Mouse (Mus musculus) neural tube, embryonic 12.5 days (tissue): ENCODE data around the gene Hus1b. TPM values are rescaled to one million over a fixed set of nuclear protein-coding genes. Genes with fewer than 3 reads are reported as not detected.

Experiments used
- ATAC-seq: fragments of 200-750 bp; cut with Nextera tagmentation; 2 replicates; pipeline ENCODE4 v1.8.0; 2017; ENCODE audit warnings: low read depth, mild to moderate bottlenecking, moderate TSS enrichment, moderate library complexity; ENCODE audit not compliant: low FRiP score
- H3K27ac ChIP-seq: fragments of 300-500 bp; sonication (generic); 2 replicates; pipeline ENCODE4 v1.5.1; 2016
- H3K27me3 ChIP-seq: fragments of 300-500 bp; sonication (generic); replicated peaks from 2 replicates; pipeline ENCODE4 v1.6.1; 2016; ENCODE audit warnings: mild to moderate bottlenecking
- H3K36me3 ChIP-seq: fragments of 300-500 bp; sonication (generic); 2 replicates; pipeline ENCODE4 v1.6.1; 2016; ENCODE audit warnings: mild to moderate bottlenecking
- H3K4me1 ChIP-seq: fragments of 300-500 bp; sonication (generic); 2 replicates; pipeline ENCODE4 v1.6.1; 2016
- H3K4me2 ChIP-seq: fragments of 300-500 bp; sonication (generic); replicated peaks from 2 replicates; pipeline ENCODE4 v1.6.1; 2016; ENCODE audit warnings: mild to moderate bottlenecking
- H3K4me3 ChIP-seq: fragments of 300-500 bp; sonication (generic); 2 replicates; pipeline ENCODE4 v1.5.1; 2016
- H3K9ac ChIP-seq: fragments of 300-500 bp; sonication (generic); 2 replicates; pipeline ENCODE4 v1.6.1; 2016; ENCODE audit warnings: mild to moderate bottlenecking
- H3K9me3 ChIP-seq: fragments of 300-500 bp; sonication (generic); 2 replicates; pipeline ENCODE4 v1.6.1; 2016; ENCODE audit warnings: mild to moderate bottlenecking
- WGBS: fragments of 180-500 bp; shearing (Covaris S2); methylation state at CpG from one replicate; pipeline ENCODE4 v1.1.7; 2016; 5-methylcytosine and 5-hydroxymethylcytosine counted together
- polyA plus RNA-seq: library from polyadenylated mRNA; unstranded; fragments of >200 nt; fragmentation: Nextera tagmentation; extraction: Ambion mirVana; gene quantifications from 2 replicates; pipeline ENCODE4 v1.2.1, GENCODE M21; 2016

The Hus1b gene
- polyA plus RNA-seq, 1 experiment from 2014 or later = not detected

GRCm38 (mm10) chr13:30974247-30974630, 26.7 kb upstream of the Hus1b start:
- H3K4me2 ChIP-seq = peak overlapping the region; percentile 71
- 18% methylated on average over 5 of the region's 5 CpGs for WGBS
- H3K9me3 ChIP-seq = no peaks in the 10 kb centered on the region
- H3K9ac ChIP-seq = peak overlapping the region; percentile 83
- no peaks in the 10 kb centered on the region for H3K27me3 ChIP-seq
- H3K27ac ChIP-seq = no peak overlapping the region
- ATAC-seq = peak; percentile 67
- H3K36me3 ChIP-seq = no peaks in the 10 kb centered on the region
- 0 out of 2 replicates have a peak, but pooled peaks cover 6% of the 10 kb centered on the region for H3K4me1 ChIP-seq
- H3K4me3 ChIP-seq = peak overlapping the region; percentile 93

DNA sequence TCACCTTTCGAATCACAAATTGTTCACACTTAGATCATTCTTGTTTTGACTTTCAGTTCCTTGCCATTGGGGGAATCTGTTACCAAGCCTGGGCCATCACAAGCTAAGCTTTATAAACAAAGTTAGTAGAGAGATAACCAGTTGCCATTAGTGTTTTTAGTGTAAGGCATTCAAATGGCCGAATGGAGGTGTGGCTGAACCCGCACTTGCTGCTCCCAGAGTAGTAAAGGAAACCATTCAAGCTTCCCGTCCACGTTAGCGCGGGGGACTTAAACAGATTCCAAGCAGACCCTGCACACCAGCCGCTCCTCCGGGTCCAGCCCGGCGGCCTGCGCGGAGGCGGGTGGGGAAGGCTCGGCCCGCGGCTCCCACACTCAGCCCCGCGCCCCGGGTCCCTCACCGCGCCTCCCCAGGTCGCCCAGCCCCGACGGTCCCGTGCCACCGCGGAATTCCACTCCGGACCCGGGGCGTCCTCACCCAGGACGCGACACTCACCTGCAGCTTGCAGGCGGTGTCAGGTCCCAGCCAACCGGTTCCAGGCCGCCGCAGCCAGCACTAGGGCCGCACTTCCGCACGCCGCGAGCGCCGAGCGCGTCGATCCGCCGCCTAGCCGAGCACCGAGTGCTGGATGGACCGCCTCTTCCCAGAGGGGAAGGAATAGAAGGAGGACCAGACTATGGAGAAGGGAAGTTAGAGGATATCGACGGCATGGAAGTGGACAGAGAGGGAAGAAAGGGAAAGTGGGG, 26.1 kb upstream of the Hus1b start, which contains the start of the genes Exoc2 and Gm5447:
Gene Exoc2 (minus strand): TSS at position 593 of the 746 bp plus-strand sequence.
Gene Gm5447 (plus strand): TSS at position 704 of the 746 bp plus-strand sequence.
- WGBS = under 1% methylated on average over 54 of the region's 54 CpGs
- peak; percentile 98 for ATAC-seq
- peak within 1 kb of the TSS; percentile 93 for H3K4me3 ChIP-seq

GRCm38 (mm10) chr13:30972102-30972501, 24.5 kb upstream of the Hus1b start:
- peaks cover 8% of the 10 kb centered on the region; the same call in 1 of the 2 replicates for H3K4me1 ChIP-seq
- H3K4me3 ChIP-seq = no peak overlapping the region
- no peak overlapping the region for H3K9ac ChIP-seq
- H3K27ac ChIP-seq = no peak overlapping the region
- H3K27me3 ChIP-seq = no peaks in the 10 kb centered on the region
- H3K4me2 ChIP-seq = no peak overlapping the region
- no peak for ATAC-seq
- no peaks in the 10 kb centered on the region for H3K9me3 ChIP-seq
- no peaks in the 10 kb centered on the region for H3K36me3 ChIP-seq
- 88% methylated on average over 2 of the region's 2 CpGs for WGBS

More for the DNA sequence above, 26.1 kb upstream of the Hus1b start, which contains the start of the genes Exoc2 and Gm5447:
- H3K27ac ChIP-seq = peak within 1 kb of the TSS; percentile 53; the same call in 1 of the 2 replicates
- peak within 1 kb of the TSS; percentile 71 for H3K4me2 ChIP-seq
- H3K27me3 ChIP-seq = no peaks in the 10 kb centered on the region
- no peaks in the 10 kb centered on the region for H3K36me3 ChIP-seq
- no peaks in the 10 kb centered on the region for H3K9me3 ChIP-seq
- 0 out of 2 replicates have a peak, but pooled peaks cover 6% of the 10 kb centered on the region for H3K4me1 ChIP-seq
- peak within 1 kb of the TSS; percentile 83 for H3K9ac ChIP-seq

DNA sequence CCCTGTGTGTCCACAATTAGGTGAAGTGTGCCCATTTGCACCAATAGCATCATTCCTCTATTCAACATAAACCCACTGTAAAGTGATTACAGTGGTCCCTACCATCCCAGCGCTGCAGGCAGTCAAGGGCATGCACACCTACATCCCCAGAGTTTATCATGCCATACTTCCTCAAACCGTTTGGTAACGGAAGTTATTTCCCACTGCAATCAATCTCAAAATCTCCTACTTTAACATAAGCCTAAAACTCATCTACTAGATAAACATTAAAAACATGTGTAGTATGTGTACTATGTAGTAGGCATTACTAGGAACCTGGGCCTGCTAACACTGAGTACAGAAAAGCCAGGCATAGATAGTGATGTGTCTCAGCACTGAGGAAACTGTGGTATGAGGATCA, 23.5 kb upstream of the Hus1b start:
- Histone ChIP-seq H3K9me3 (no peaks in the 10 kb centered on the region), H3K4me2 (no peak overlapping the region), H3K27ac (no peak overlapping the region), H3K4me3 (no peak overlapping the region), H3K9ac (no peak overlapping the region), H3K27me3 (no peaks in the 10 kb centered on the region), H3K4me1 (peaks cover 16% of the 10 kb centered on the region), H3K36me3 (no peaks in the 10 kb centered on the region)
- no peak for ATAC-seq
- 89% methylated on average over 3 of the region's 3 CpGs for WGBS

GRCm38 (mm10) chr13:30968311-30968710, 20.8 kb upstream of the Hus1b start:
- Histone ChIP-seq H3K4me3 (no peak overlapping the region), H3K4me1 (peaks cover 11% of the 10 kb centered on the region), H3K36me3 (no peaks in the 10 kb centered on the region), H3K4me2 (no peak overlapping the region), H3K9me3 (no peaks in the 10 kb centered on the region), H3K27me3 (no peaks in the 10 kb centered on the region), H3K9ac (no peak overlapping the region), H3K27ac (no peak overlapping the region)
- no peak for ATAC-seq
- WGBS = 62% methylated on average over 4 of the region's 4 CpGs

- H3K4me3 ChIP-seq = no peak overlapping the region
- no peaks in the 10 kb centered on the region for H3K27me3 ChIP-seq
- H3K27ac ChIP-seq = no peak overlapping the region
- H3K9me3 ChIP-seq = no peaks in the 10 kb centered on the region
- WGBS = 5% methylated on average over 10 of the region's 10 CpGs
- peaks cover 11% of the 10 kb centered on the region for H3K4me1 ChIP-seq
- no peaks in the 10 kb centered on the region for H3K36me3 ChIP-seq
- peak overlapping the region; percentile 54 for H3K4me2 ChIP-seq
- H3K9ac ChIP-seq = no peak overlapping the region
- ATAC-seq = peak; percentile 46
Measured at GRCm38 (mm10) chr13:30966507-30966911, 18.9 kb upstream of the Hus1b start.

- Histone ChIP-seq H3K4me1 (peaks cover 16% of the 10 kb centered on the region), H3K27me3 (no peaks in the 10 kb centered on the region), H3K4me3 (no peak overlapping the region), H3K27ac (no peak overlapping the region), H3K4me2 (no peak overlapping the region), H3K36me3 (no peaks in the 10 kb centered on the region), H3K9me3 (no peaks in the 10 kb centered on the region), H3K9ac (no peak overlapping the region)
- WGBS = 65% methylated on average over 2 of the region's 2 CpGs
- no peak for ATAC-seq
Measured at GRCm38 (mm10) chr13:30961932-30962331, 14.4 kb upstream of the Hus1b start.

- Histone ChIP-seq H3K4me3 (no peak overlapping the region), H3K9ac (no peak overlapping the region), H3K27me3 (no peaks in the 10 kb centered on the region), H3K4me2 (no peak overlapping the region), H3K9me3 (no peaks in the 10 kb centered on the region), H3K36me3 (no peaks in the 10 kb centered on the region), H3K27ac (no peak overlapping the region), H3K4me1 (0 out of 2 replicates have a peak, but pooled peaks cover 8% of the 10 kb centered on the region)
- ATAC-seq = no peak
- WGBS = 92% methylated on average over 2 of the region's 2 CpGs
Measured at GRCm38 (mm10) chr13:30960714-30961113, 13.2 kb upstream of the Hus1b start.

DNA sequence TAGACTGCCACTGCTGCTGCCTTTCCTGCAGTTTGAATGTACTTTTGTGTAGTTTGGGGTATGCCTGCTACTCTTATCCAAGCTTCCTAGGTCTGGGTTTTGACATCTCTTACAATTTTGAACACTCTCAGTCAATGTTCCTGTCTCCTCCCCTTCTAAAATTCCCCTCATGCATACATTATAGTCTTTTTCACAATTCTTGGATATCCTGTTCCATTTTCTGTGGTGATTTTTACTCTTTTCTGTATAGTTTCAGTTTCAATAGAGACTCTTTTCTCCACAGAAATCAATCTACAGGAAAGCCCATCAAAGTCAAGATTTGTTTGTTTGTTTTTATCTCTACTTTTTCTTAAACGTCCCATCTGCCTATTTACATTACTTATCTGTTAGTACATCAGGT, 6.0 kb upstream of the Hus1b start:
- no peaks in the 10 kb centered on the region for H3K4me1 ChIP-seq
- no peaks in the 10 kb centered on the region for H3K9me3 ChIP-seq
- no peak overlapping the region for H3K27ac ChIP-seq
- no peak overlapping the region for H3K4me3 ChIP-seq
- ATAC-seq = no peak
- 87% methylated on average over 1 of the region's 1 CpGs for WGBS
- no peaks in the 10 kb centered on the region for H3K36me3 ChIP-seq
- no peak overlapping the region for H3K4me2 ChIP-seq
- no peak overlapping the region for H3K9ac ChIP-seq
- no peaks in the 10 kb centered on the region for H3K27me3 ChIP-seq

GRCm38 (mm10) chr13:30952044-30952443, 4.5 kb upstream of the Hus1b start:
- Histone ChIP-seq H3K36me3 (peaks cover 6% of the 10 kb centered on the region), H3K27me3 (no peaks in the 10 kb centered on the region), H3K4me2 (no peak overlapping the region), H3K27ac (no peak overlapping the region), H3K9ac (no peak overlapping the region), H3K9me3 (no peaks in the 10 kb centered on the region), H3K4me1 (no peaks in the 10 kb centered on the region), H3K4me3 (no peak overlapping the region)
- no peak for ATAC-seq
- WGBS = 91% methylated on average over 2 of the region's 2 CpGs

DNA sequence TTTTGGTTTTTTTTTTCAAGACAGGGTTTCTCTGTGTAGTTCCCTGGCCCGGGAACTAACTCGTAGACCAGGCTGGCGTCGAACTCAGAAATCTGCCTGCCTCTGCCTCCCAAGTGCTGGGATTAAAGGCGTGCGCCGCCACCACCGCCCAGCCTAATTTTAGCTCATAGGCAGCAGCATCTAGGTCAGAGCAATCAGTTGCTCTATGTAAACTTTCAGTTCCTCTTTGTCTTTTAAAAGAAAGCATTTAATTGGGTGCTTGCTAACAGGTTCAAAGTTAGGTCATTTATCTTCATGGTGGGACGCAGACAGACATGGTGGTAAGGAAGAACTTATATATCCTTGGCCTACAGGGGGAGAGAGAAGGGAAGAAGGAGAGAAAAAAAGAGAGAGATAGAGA, 1.6 kb upstream of the Hus1b start:
- WGBS = 92% methylated on average over 9 of the region's 9 CpGs

DNA sequence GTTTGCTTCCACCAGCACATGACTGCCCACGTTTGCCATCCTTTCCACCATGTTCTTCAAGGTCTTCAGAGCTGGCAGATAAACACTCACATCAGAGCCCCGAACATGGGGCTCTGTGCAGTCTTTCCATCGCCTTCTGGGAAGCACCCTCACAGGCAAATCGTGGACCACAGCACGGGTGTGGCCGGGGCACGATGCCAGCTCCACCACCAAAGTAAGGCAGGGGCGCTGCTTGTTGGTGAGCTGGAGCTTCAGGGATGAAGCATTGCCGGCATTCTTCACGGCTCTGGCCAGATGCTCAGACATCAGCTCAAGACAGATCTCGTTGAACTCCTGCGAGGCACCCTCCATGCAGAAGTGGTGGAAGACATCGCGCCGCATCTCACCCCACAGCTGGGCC, 430 bp downstream of the Hus1b start:
- H3K9me3 ChIP-seq = no peaks in the 10 kb centered on the region
- 93% methylated on average over 15 of the region's 15 CpGs for WGBS
- no peak overlapping the region for H3K4me2 ChIP-seq
- ATAC-seq = no peak
- H3K4me1 ChIP-seq = no peaks in the 10 kb centered on the region
- H3K36me3 ChIP-seq = peaks cover 7% of the 10 kb centered on the region
- H3K27ac ChIP-seq = no peak overlapping the region
- H3K9ac ChIP-seq = no peak overlapping the region
- no peak overlapping the region for H3K4me3 ChIP-seq
- H3K27me3 ChIP-seq = no peaks in the 10 kb centered on the region

More for the DNA sequence above, 1.6 kb upstream of the Hus1b start:
- Histone ChIP-seq H3K27ac (no peak overlapping the region), H3K4me2 (no peak overlapping the region), H3K27me3 (no peaks in the 10 kb centered on the region), H3K36me3 (peaks cover 7% of the 10 kb centered on the region), H3K9me3 (no peaks in the 10 kb centered on the region), H3K4me3 (no peak overlapping the region), H3K9ac (no peak overlapping the region), H3K4me1 (no peaks in the 10 kb centered on the region)
- no peak for ATAC-seq

DNA sequence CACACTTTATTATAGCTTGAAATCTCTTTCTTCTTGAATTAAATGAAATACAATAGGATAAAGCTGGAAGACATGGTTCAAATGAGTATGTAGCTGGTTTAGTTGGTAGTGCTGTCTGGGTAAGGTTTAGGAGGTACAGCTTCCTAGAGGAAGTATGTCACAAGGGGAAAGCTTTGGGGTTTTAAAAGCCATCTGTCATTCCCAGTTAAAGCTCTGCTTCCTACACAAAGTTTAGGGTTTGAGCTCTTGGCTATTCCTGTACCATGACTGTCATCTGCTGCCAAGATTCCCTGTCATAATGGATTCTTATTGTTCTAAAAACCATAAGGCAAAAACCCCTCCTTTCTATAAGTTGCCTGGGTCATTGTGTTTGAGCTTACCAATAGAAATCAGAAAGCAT, 1.8 kb downstream of the Hus1b start:
- no peaks in the 10 kb centered on the region for H3K27me3 ChIP-seq

More for the DNA sequence above, 1.8 kb downstream of the Hus1b start:
- Histone ChIP-seq H3K4me2 (no peak overlapping the region), H3K9ac (no peak overlapping the region), H3K27ac (no peak overlapping the region), H3K36me3 (peaks cover 7% of the 10 kb centered on the region), H3K4me3 (no peak overlapping the region), H3K4me1 (no peaks in the 10 kb centered on the region), H3K9me3 (no peaks in the 10 kb centered on the region)
- no peak for ATAC-seq
